Mouse (Mus musculus) kidney, adult 2 months (tissue): ENCODE data around the gene Trim2. TPM values are rescaled to one million over a fixed set of nuclear protein-coding genes. Genes with fewer than 3 reads are reported as not detected.

ENCODE experiments used
- DNase-seq: peaks from one replicate; pipeline ENCODE4 v3.0.0; 2021
- H3K27ac ChIP-seq: fragments of 200-500 bp; 2 replicates; pipeline ENCODE4 v1.5.1; 2012; ENCODE audit warnings: low read depth, low read length, control low read depth, inconsistent platforms; ENCODE audit not compliant: insufficient read depth
- H3K27me3 ChIP-seq: fragments of 200-500 bp; replicated peaks from 2 replicates; pipeline ENCODE4 v1.6.1; 2012; ENCODE audit warnings: mild to moderate bottlenecking, moderate library complexity, low read length, inconsistent platforms; ENCODE audit not compliant: control insufficient read depth, insufficient read depth
- H3K36me3 ChIP-seq: fragments of 200-500 bp; 2 replicates; pipeline ENCODE4 v1.6.1; 2012; ENCODE audit warnings: mild to moderate bottlenecking, moderate library complexity, low read length, inconsistent platforms; ENCODE audit not compliant: control insufficient read depth, insufficient read depth
- H3K4me1 ChIP-seq: fragments of 200-500 bp; 2 replicates; pipeline ENCODE4 v1.6.1; 2011; ENCODE audit warnings: low read length; ENCODE audit not compliant: control insufficient read depth, insufficient read depth
- H3K4me3 ChIP-seq: fragments of 200-500 bp; 2 replicates; pipeline ENCODE4 v1.5.1; 2011; ENCODE audit warnings: mild to moderate bottlenecking, low read depth, low read length, control low read depth; ENCODE audit not compliant: insufficient read depth
- CTCF ChIP-seq: fragments of 200-500 bp; conservative IDR thresholded peaks from 2 replicates; pipeline ENCODE4 v1.5.1; 2011; ENCODE audit warnings: low read depth, mild to moderate bottlenecking, control low read depth, low read length, moderate library complexity, mixed read lengths; ENCODE audit not compliant: insufficient read depth, insufficient read length
- POLR2A ChIP-seq: fragments of 200-500 bp; IDR thresholded peaks from one replicate; pipeline ENCODE4 v1.6.1; 2011; ENCODE audit warnings: low read depth, low read length, control low read depth
- WGBS: fragments of 180-500 bp; shearing (Covaris S2); methylation state at CpG from one replicate; pipeline ENCODE4 v1.1.7; 2018; 5-methylcytosine and 5-hydroxymethylcytosine counted together
- polyA plus RNA-seq: library from polyadenylated mRNA; depleted of rRNA; stranded (reverse); fragments of >200 nt; gene quantifications from 2 replicates; pipeline ENCODE4 v1.2.3, GENCODE M21; 2012

The Trim2 gene
- polyA plus RNA-seq, 1 experiment = 44.5 TPM

- Histone ChIP-seq H3K4me1 (peaks cover 7% of the 10 kb centered on the region; the same call in 1 of the 2 replicates), H3K27ac (no peak overlapping the region), H3K4me3 (no peak overlapping the region), H3K36me3 (no peaks in the 10 kb centered on the region), H3K27me3 (no peaks in the 10 kb centered on the region)
- 73% methylated on average over 10 of the region's 10 CpGs for WGBS
- DNase-seq = no peak
- 0 out of 2 replicates have a peak, but pooled peaks have one; percentile 8 for TF ChIP-seq CTCF
- no peak for TF ChIP-seq POLR2A
These were observed 39.9 kb upstream of the Trim2 start for GRCm38 (mm10) chr3:84346456-84347150.

- 54% methylated on average over 6 of the region's 6 CpGs for WGBS
- Histone ChIP-seq H3K4me1 (peaks cover 7% of the 10 kb centered on the region; the same call in 1 of the 2 replicates), H3K27me3 (no peaks in the 10 kb centered on the region), H3K36me3 (no peaks in the 10 kb centered on the region), H3K4me3 (no peak overlapping the region), H3K27ac (no peak overlapping the region)
- TF ChIP-seq POLR2A (no peak), CTCF (no peak)
- peak; percentile 44 for DNase-seq
These were observed 38.9 kb upstream of the Trim2 start for GRCm38 (mm10) chr3:84345646-84345980.

- Histone ChIP-seq H3K4me1 (peaks cover 7% of the 10 kb centered on the region; the same call in 1 of the 2 replicates), H3K4me3 (peak overlapping the region; percentile 8; the same call in 1 of the 2 replicates), H3K27ac (no peak overlapping the region), H3K36me3 (no peaks in the 10 kb centered on the region), H3K27me3 (no peaks in the 10 kb centered on the region)
- WGBS = 13% methylated on average over 28 of the region's 28 CpGs
- peak; percentile 90 for DNase-seq
- TF ChIP-seq CTCF (peak; percentile 82), POLR2A (no peak)
These were observed 38.3 kb upstream of the Trim2 start for GRCm38 (mm10) chr3:84344725-84345645.

GRCm38 (mm10) chr3:84343101-84343500 lies 36.4 kb upstream of the Trim2 start:
- 95% methylated on average over 9 of the region's 9 CpGs for WGBS

GRCm38 (mm10) chr3:84341811-84342210 lies 35.1 kb upstream of the Trim2 start:
- DNase-seq = peak; percentile 94
- 31% methylated on average over 7 of the region's 7 CpGs for WGBS
- no peak overlapping the region for H3K27ac ChIP-seq
- H3K36me3 ChIP-seq = no peaks in the 10 kb centered on the region
- TF ChIP-seq POLR2A (no peak), CTCF (no peak)
- H3K27me3 ChIP-seq = no peaks in the 10 kb centered on the region
- peaks cover 7% of the 10 kb centered on the region; the same call in 1 of the 2 replicates for H3K4me1 ChIP-seq
- H3K4me3 ChIP-seq = no peak overlapping the region

More at GRCm38 (mm10) chr3:84343101-84343500, 36.4 kb upstream of the Trim2 start:
- Histone ChIP-seq H3K36me3 (no peaks in the 10 kb centered on the region), H3K27me3 (no peaks in the 10 kb centered on the region), H3K4me1 (peaks cover 7% of the 10 kb centered on the region; the same call in 1 of the 2 replicates), H3K4me3 (no peak overlapping the region), H3K27ac (no peak overlapping the region)
- TF ChIP-seq POLR2A = no peak
- TF ChIP-seq CTCF = no peak
- no peak for DNase-seq

- Histone ChIP-seq H3K4me1 (peaks cover 9% of the 10 kb centered on the region; the same call in 1 of the 2 replicates), H3K4me3 (peak overlapping the region; percentile 18; the same call in 1 of the 2 replicates), H3K36me3 (no peaks in the 10 kb centered on the region), H3K27me3 (no peaks in the 10 kb centered on the region), H3K27ac (no peak overlapping the region)
- TF ChIP-seq CTCF (no peak), POLR2A (no peak)
- no peak for DNase-seq
- WGBS = 50% methylated on average over 10 of the region's 11 CpGs
These were observed 30.9 kb upstream of the Trim2 start for GRCm38 (mm10) chr3:84337585-84337984.
